Comparison of ENCODE assay signal across 8 mouse cellular contexts in genomic region chr3:131270381-131270780, GRCm38 (mm10). TPM values are rescaled to one million over a fixed set of nuclear protein-coding genes. Genes with fewer than 3 reads are reported as not detected.
DNase-seq lines count a peak whose midpoint lies in the region; ATAC-seq lines count a peak whose summit lies in the region.
"Had no signal": no experiment of that assay in that cellular context is flagged by ENCODE, and none has a peak within 500 bp of the region (broad histone marks: within the 10 kb centered on the region; RNA-seq: fewer than 3 reads in every experiment).

No protein-coding gene starts in this region.

- H3K4me3 ChIP-seq in kidney, embryonic 15.5 days (replicated peaks) = peak overlapping the region; percentile 89
- peak overlapping the region; percentile 53; the same call in 1 of the 2 replicates for H3K4me3 ChIP-seq in embryonic facial prominence, embryonic 12.5 days
- H3K4me3 ChIP-seq in intestine, embryonic 15.5 days (replicated peaks) = peak overlapping the region; percentile 64
- no peak overlapping the region for H3K4me3 ChIP-seq in neural tube, embryonic 14.5 days (ENCODE audit: low read depth, low read length)

- no peak overlapping the region for H3K9ac ChIP-seq in kidney, embryonic 15.5 days
- H3K9ac ChIP-seq in embryonic facial prominence, embryonic 12.5 days = no peak overlapping the region
- H3K9ac ChIP-seq in intestine, embryonic 15.5 days = no peak overlapping the region
- H3K9ac ChIP-seq in neural tube, embryonic 14.5 days (replicated peaks; ENCODE audit: low read depth, low read length) = no peak overlapping the region

- H3K4me2 ChIP-seq in kidney, embryonic 15.5 days = peak overlapping the region; percentile 78
- peak overlapping the region; percentile 68 for H3K4me2 ChIP-seq in embryonic facial prominence, embryonic 12.5 days (replicated peaks)
- H3K4me2 ChIP-seq in intestine, embryonic 15.5 days (replicated peaks) = peak overlapping the region; percentile 70
- H3K4me2 ChIP-seq in neural tube, embryonic 14.5 days (ENCODE audit: low read depth, low read length) = 0 out of 2 replicates have a peak overlapping the region, but pooled peaks have one; percentile 67

- H3K36me3 ChIP-seq in kidney, embryonic 15.5 days = peaks cover 3% of the 10 kb centered on the region; the same call in 1 of the 2 replicates
- 0 out of 2 replicates have a peak, but pooled peaks cover 8% of the 10 kb centered on the region for H3K36me3 ChIP-seq in embryonic facial prominence, embryonic 12.5 days
- 0 out of 2 replicates have a peak, but pooled peaks cover 3% of the 10 kb centered on the region for H3K36me3 ChIP-seq in intestine, embryonic 15.5 days
- no peaks in the 10 kb centered on the region for H3K36me3 ChIP-seq in neural tube, embryonic 14.5 days (ENCODE audit: control insufficient read depth, insufficient read depth, low read length)

- no peaks in the 10 kb centered on the region for H3K9me3 ChIP-seq in kidney, embryonic 15.5 days (replicated peaks)
- no peaks in the 10 kb centered on the region for H3K9me3 ChIP-seq in embryonic facial prominence, embryonic 12.5 days
- no peaks in the 10 kb centered on the region for H3K9me3 ChIP-seq in intestine, embryonic 15.5 days
- no peaks in the 10 kb centered on the region for H3K9me3 ChIP-seq in neural tube, embryonic 14.5 days (ENCODE audit: control insufficient read depth, low read length)

- 66% methylated on average over 6 of the region's 6 CpGs for WGBS in kidney, embryonic 15.5 days
- 50% methylated on average over 6 of the region's 6 CpGs for WGBS in embryonic facial prominence, embryonic 12.5 days
- WGBS in intestine, embryonic 15.5 days = 58% methylated on average over 6 of the region's 6 CpGs
- 68% methylated on average over 6 of the region's 6 CpGs for WGBS in neural tube, embryonic 14.5 days

- H3K4me1 ChIP-seq in kidney, embryonic 15.5 days = peaks cover 37% of the 10 kb centered on the region
- H3K4me1 ChIP-seq in embryonic facial prominence, embryonic 12.5 days = peaks cover 24% of the 10 kb centered on the region
- H3K4me1 ChIP-seq in intestine, embryonic 15.5 days (replicated peaks) = peaks cover 11% of the 10 kb centered on the region
- H3K4me1 ChIP-seq in neural tube, embryonic 14.5 days (ENCODE audit: control insufficient read depth, insufficient read depth, low read length) = no peaks in the 10 kb centered on the region

- H3K27ac ChIP-seq in kidney, embryonic 15.5 days = no peak overlapping the region
- H3K27ac ChIP-seq in embryonic facial prominence, embryonic 12.5 days = no peak overlapping the region
- no peak overlapping the region for H3K27ac ChIP-seq in intestine, embryonic 15.5 days
- no peak overlapping the region for H3K27ac ChIP-seq in neural tube, embryonic 14.5 days (ENCODE audit: low read depth, low read length)

- H3K27me3 ChIP-seq in kidney, embryonic 15.5 days = no peaks in the 10 kb centered on the region
- no peaks in the 10 kb centered on the region for H3K27me3 ChIP-seq in embryonic facial prominence, embryonic 12.5 days
- H3K27me3 ChIP-seq in intestine, embryonic 15.5 days (replicated peaks) = no peaks in the 10 kb centered on the region
- H3K27me3 ChIP-seq in neural tube, embryonic 14.5 days (ENCODE audit: control insufficient read depth, insufficient read depth, low read length) = no peaks in the 10 kb centered on the region

- no peak for DNase-seq in kidney, postnatal 4 days
- DNase-seq in adrenal gland, postnatal 14 days = no peak
- DNase-seq: thymus, postnatal 36 days had no signal

- ATAC-seq in kidney, embryonic 15.5 days (replicated peaks; ENCODE audit: low FRiP score) = no peak
- ATAC-seq in embryonic facial prominence, embryonic 12.5 days (ENCODE audit: insufficient number of reproducible peaks, insufficient read depth, low FRiP score, low TSS enrichment) = no peak
- no peak for ATAC-seq in intestine, embryonic 15.5 days
- ATAC-seq in neural tube, embryonic 14.5 days (ENCODE audit: low read depth) = no peak
- no peak for ATAC-seq in megakaryocyte progenitor cell, adult 5-6 weeks (replicated peaks; ENCODE audit: poor library complexity)

RNA-seq across cellular contexts. Expression of gene Hadh, which starts 1.5 kb away (rescaled TPM):
- polyA plus RNA-seq in kidney, embryonic 15.5 days (2015; fragmentation: Nextera tagmentation; extraction: Ambion mirVana) = 125 and 130 TPM in 2 replicates
- polyA plus RNA-seq in embryonic facial prominence, embryonic 12.5 days (2016; fragmentation: Nextera tagmentation; extraction: Ambion mirVana) = 90.2 and 98.6 TPM in 2 replicates
- polyA plus RNA-seq in intestine, embryonic 15.5 days (2015; fragmentation: Nextera tagmentation; extraction: Ambion mirVana) = 265 and 272 TPM in 2 replicates
- 18.4 and 30.6 TPM in 2 replicates for polyA plus RNA-seq in neural tube, embryonic 14.5 days (2014; fragmentation: Nextera tagmentation; extraction: Ambion mirVana)
- total RNA-seq in megakaryocyte progenitor cell, adult 5-6 weeks (2015) = 65.5 and 76.6 TPM in 2 replicates
- total RNA-seq in megakaryocyte progenitor cell, adult 5-6 weeks (2017) = 59.2 and 61.1 TPM in 2 replicates
- 822 and 851 TPM in 2 replicates for total RNA-seq in adrenal gland, postnatal 14 days (2021)

RNA-seq across cellular contexts. Expression of gene Cyp2u1, which starts 32.6 kb away (rescaled TPM):
- polyA plus RNA-seq in kidney, embryonic 15.5 days (2015; fragmentation: Nextera tagmentation; extraction: Ambion mirVana) = 2.5 and 3.4 TPM in 2 replicates
- polyA plus RNA-seq in embryonic facial prominence, embryonic 12.5 days (2016; fragmentation: Nextera tagmentation; extraction: Ambion mirVana) = 2.3 and 2.5 TPM in 2 replicates
- 6.4 and 7.7 TPM in 2 replicates for polyA plus RNA-seq in intestine, embryonic 15.5 days (2015; fragmentation: Nextera tagmentation; extraction: Ambion mirVana)
- polyA plus RNA-seq in neural tube, embryonic 14.5 days (2014; fragmentation: Nextera tagmentation; extraction: Ambion mirVana) = 9.0 and 9.4 TPM in 2 replicates
- total RNA-seq in megakaryocyte progenitor cell, adult 5-6 weeks (2015) = 0.86 and 1.1 TPM in 2 replicates
- total RNA-seq in megakaryocyte progenitor cell, adult 5-6 weeks (2017) = 0.81 and 0.92 TPM in 2 replicates
- total RNA-seq in adrenal gland, postnatal 14 days (2021) = 17.8 and 22.7 TPM in 2 replicates
